Mouse (Mus musculus) kidney, adult 2 months (tissue): ENCODE results near the gene Svbp.

Source experiments
- CTCF ChIP-seq: fragments of 200-500 bp; conservative IDR thresholded peaks from 2 replicates; pipeline ENCODE4 v1.5.1; 2011; ENCODE audit warnings: low read depth, mild to moderate bottlenecking, control low read depth, low read length, moderate library complexity, mixed read lengths; ENCODE audit not compliant: insufficient read depth, insufficient read length
- POLR2A ChIP-seq: fragments of 200-500 bp; IDR thresholded peaks from one replicate; pipeline ENCODE4 v1.6.1; 2011; ENCODE audit warnings: low read depth, low read length, control low read depth

DNA sequence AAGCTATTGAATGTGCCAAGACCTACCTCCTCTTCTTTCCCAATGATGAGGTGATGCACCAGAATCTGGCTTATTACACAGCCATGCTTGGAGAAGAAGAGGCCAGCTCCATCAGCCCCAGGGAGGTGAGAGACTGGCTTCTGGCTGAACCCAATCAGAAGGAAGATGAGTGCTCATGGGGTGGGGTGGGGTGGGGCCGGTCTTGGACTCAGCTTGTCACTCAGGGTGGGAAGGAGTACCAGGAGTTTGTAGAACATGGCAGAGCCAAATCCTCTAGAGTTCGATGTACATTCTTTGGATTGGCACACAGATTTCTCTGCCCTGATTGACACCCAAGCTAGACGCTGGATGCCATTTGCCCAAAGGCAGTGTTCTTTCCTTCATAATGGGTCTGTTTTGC, 43.6 kb downstream of the Svbp start:
- TF ChIP-seq CTCF: no peak
- no peak for TF ChIP-seq POLR2A
